Mouse (Mus musculus): ENCODE results near the gene Prss30. TPM values are rescaled to one million over a fixed set of nuclear protein-coding genes. Genes with fewer than 3 reads are reported as not detected.
A peak's percentile ranks its signal among the peaks of the same experiment; 100 is the strongest.
"Not testable (repeated sequence)": the region's sequence is repeated elsewhere in the genome, so short reads cannot be mapped to it uniquely, and the experiment has no call there.

The Prss30 gene
- total RNA-seq, 2 experiments from 2014 or later, result not detected

DNA sequence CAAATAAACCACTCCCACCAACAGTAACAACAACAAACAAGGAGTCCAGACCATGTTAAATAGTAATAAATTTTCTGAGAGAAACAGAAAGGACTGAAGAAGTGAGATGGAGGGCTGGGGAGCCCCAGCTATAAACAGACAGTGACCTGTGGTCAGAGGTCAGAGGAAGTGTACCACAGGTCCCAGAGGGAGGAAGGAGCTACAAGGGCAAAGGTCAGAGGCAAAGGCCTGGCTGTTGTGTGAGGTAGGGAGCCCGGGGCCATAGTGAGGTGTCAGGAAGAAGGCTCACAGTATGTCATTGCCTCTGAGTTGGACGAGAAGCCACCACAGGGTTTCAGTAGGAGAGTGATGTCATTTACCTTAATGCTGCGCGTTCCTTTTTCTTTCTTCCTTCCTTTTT is 2.5 kb upstream of the Prss30 start:
- no peak for DNase-seq

DNA sequence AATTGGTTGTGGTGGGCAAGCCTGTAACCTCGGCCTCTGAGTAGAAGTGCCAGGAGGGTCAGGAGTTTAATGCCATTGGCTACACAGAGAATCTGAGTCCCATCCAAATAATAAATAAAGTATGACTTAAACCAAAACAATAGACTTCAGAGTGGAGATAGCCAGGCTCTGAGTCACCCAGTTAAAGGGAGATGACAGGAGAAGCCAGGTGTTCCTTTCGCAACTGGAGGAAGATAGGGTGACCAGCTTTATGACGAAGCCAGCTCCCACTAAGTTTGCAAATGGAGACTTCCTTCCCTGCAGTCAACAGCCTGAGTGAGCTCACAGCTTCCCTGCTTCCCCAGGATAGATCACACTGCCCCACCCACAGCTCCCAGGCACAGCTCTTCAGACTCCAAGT is 895 bp downstream of the Prss30 start:
- DNase-seq, result no peak

DNA sequence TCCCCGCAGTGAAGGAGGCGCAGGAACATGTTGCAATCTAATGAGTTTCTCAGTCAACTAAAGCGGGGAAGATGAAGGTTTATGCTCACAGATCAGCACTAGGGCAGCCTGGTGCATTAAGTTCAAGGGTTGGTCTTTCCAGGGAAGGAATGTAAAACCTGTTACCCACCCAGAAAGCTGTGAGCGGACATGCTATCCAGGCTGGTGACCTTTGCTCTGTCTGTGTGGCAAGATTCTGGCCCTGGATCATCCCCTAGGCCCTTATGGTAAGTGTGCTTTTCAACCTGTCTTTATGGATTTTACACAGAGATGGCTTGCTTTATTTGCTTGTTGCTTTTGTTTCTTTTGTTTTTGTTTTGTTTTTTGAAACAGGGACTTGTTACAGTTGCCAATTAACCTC is 3.7 kb downstream of the Prss30 start:
- DNase-seq, result no peak

DNA sequence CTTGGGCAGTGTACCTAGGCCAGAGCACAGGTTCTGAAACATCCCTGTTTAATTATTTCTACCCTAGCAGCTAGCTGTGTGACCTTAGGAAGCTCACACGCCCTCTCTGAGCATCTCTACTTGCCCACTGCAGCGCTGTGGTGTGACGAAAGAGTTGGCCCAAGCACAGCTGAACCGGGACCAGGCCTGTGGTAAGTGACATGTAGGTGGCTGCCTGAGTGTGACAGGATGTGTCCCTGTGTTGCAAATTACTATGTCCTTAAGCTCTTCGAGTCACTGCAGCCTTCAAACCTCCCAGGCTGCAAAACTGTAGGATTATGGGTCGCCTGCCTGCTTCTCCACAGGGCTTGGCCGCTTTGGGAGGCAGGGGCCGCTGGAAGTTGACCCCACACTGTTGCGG is 9.1 kb downstream of the Prss30 start:
- DNase-seq, result no peak

DNA sequence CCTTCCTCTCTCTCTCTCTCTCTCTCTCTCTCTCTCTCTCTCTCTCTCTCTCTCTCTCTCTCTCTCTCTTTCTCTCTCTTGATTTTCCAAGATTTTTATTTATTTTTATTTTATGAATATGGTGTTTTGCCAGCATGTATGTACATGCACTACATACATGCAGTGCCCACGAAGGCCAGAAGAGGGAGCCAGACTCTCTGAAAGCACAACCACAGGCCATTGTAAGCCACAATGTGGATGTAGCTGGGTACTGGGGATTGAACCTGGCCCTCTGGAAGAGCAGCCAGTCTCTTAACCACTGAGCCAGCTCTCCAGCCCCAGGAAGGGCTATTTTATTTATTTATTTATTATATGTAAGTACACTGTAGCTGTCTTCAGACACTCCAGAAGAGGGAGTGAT is 11.1 kb downstream of the Prss30 start:
- peak; percentile 74 for DNase-seq

DNA sequence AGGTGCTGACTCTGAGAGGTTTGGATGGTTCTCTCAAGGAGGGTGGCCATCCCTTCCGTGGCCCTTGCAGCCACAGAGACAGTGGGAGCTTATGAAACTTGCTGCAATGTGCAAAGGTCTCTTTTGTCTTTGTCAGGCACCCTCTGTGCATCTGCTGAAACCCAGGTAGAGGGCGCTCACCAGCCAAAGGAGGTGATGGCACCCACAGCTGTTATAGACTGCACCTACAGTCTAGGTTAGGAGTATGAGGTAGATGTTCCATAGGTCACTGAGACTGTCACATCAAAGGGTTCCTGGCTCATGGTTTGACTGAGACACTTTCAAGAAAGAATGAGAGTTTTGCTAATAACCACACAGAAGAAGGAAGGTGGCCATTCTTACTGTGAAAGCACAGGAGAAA is 11.6 kb downstream of the Prss30 start:
- DNase-seq, result no peak

DNA sequence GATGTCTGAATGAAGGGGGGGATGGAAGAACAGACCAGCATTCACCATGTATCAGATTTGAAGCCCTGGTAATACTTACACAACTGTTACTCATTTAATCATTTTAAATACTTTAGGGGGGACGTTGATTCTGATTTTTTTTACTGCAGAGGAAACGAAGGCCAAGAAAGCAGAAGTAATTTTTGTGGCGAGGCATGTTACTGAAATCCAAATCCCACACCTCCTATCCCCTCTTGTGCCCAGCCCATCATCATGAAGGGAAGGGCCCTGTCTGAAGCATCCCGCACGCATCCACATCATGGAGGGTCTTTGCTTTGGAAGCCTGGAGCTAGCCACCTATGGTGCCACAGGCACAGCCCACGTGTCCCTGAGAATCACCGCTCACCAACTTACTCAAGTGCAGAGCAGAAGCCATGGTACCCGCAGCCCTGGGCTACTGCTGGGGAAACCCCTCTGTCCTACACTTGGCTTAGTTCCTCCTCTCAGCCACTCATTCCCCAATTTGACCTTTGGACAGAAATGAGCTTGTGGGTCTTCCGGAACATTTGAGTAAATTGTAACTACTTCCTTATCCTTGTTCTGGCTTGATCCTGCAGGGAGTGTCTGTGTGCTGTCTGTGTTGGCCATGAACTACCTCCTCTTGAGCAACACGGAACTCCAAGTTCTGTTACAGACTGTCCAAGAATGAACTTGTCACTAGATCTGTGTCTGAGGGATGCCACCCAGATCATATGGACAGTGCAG is 13.5 kb downstream of the Prss30 start:
- DNase-seq, result no peak

DNA sequence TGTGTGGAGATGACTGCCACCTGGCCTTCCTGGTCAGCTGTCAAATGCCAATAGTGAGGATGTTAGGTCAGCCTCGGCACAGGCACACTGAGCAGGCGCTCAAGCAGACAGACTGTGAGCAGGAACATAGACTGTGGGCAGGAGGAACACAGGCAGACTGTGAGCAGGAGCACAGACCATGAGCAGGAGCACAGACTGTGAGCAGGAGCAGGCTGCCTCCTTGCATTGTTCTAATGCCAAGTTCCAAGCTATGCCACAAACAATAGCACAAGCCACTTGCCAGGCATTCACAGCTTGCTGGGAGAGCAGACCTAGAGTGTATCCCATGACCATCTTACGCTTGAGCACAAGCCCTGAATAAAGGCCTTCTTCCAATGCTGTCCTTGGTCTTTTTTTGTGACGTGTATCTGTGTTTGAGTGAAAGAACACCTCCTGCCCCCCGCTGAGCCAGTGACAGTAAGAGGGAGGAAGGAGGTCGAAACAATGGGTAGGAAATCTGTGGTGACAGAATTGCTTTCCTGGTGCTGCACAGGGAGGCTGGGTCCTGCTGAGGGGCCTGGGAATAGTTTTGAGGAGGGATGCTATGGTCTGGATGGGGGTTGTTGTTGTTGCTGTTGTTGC is 14.5 kb downstream of the Prss30 start:
- no peak for DNase-seq

DNA sequence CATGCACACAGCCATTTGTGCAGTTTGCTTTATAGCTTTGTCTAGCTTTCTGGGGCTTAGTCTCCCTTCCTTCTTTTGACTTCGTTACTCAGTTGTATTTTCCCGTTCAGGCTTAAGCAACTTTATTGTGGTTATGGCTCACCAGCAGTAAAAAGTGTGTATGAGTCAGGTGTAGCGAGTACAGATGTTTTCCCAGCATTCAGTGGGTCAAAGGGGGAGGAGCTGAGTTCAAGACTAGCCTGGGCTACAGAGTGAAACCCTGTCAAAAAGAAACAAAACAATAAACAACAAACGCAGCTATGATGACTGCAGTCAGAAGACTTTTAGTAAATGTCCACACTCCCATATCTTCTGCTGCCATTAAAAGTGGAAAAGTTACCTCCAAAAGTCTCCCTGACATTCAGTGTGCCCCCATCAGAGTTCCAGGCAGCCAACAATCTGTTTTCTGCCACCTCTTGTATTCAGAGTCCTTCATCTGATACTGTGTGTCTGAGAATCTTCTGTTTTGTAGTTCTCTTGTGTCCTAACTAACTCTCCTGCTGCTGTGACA is 18.7 kb downstream of the Prss30 start:
- no peak for DNase-seq

DNA sequence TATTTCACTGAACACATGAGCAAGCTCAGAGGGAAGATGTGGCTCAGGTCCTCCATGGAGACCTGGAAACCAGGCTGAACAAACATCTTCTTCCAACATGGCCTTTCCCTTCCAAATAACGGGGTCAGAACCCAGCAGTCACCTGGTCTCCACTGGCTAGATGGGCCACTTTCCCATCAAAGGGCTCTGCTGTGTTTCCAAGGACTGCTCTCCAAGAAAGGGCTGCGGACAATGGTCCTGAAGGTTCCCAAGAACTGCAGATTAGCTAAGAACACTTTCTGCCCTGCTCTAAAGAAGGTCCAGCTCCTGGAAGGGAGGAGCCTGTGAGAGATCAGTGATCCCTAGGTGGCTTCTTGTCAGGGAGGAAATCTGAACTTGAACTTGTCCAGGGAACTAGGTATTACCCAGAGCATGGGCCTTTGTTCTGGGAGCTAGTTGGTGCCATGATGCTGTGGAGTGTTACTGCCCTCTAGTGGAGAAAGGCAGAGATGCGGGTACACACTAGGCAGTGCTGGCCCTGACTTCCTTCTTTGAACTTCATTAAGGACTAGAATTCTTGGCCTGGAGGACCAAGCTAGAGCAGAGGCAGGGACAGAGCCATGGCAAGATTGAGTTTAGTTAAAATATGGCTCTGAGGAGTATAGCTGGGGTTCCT is 20.2 kb downstream of the Prss30 start:
- DNase-seq, result peak; percentile 68

DNA sequence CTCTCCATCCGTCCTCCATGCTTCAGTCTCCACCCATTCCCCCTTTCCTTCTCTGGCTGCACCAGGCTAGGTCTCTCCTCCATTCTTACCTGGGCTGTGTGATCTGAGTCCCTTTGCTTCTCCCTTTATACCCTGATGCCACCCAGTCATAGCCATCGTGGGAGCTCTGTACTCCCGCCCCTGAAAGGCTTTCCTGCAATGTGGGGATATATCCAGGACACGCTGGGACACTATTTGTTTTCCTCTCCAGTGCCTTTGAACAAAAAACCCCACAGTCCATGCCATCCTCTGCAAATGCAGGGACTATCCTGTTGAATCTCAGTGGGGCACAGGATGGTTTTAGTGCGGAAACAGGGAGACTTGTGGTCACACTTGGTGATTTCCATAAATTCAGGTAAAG is 25.2 kb downstream of the Prss30 start, which contains the start of gene Sbpl:
TSS of gene Sbpl (minus strand) at position 101 of the 400 bp plus-strand sequence.
- no peak for DNase-seq

DNA sequence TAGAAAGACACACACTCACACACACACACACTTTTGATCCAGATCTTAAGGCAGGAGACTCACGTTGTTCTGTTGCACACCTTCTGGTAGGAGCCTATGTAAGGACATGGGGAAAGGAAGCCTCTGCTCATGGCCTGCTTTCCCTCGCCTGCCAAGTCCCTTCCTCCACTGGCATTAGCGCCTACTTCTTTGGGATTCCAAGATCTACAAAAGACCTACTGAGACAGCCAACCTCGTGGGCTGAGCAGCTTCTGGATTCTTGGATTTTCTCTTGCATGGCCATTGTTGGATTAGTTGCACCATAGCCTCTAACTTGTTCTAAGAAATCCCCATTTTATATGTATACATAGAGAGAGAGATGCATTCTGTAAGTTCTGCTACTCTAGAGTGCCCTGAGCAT is 29.5 kb downstream of the Prss30 start:
- DNase-seq, result not testable (repeated sequence)

DNA sequence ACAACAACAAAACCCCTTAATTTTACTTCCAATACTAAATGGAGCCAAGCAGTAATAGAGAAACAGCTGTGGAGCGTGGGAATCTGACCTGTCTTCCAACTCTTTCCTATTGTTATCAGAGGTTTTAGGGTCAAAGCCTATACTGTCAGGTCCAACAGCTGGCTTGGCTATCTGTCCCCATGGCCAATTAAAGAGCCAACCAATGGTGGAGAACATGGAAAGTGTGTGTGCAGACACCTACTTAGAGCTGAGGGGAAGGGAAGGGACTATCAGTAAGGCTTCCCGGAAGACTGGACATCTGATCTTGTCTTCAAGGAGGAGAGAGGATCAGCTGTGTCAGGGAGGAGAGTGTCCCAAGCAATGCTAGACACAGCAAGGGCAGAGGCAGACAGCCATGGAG is 31.3 kb downstream of the Prss30 start:
- no peak for DNase-seq

DNA sequence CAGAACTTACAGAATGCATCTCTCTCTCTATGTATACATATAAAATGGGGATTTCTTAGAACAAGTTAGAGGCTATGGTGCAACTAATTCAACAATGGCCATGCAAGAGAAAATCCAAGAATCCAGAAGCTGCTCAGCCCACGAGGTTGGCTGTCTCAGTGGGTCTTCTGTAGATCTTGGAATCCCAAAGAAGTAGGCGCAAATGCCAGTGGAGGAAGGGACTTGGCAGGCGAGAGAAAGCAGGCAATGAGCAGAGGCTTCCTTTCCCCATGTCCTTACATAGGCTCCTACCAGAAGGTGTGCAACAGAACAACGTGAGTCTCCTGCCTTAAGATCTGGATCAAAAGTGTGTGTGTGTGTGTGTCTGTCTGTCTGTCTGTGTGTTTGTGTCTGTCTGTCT is 32.9 kb downstream of the Prss30 start:
- DNase-seq, result not testable (repeated sequence)

DNA sequence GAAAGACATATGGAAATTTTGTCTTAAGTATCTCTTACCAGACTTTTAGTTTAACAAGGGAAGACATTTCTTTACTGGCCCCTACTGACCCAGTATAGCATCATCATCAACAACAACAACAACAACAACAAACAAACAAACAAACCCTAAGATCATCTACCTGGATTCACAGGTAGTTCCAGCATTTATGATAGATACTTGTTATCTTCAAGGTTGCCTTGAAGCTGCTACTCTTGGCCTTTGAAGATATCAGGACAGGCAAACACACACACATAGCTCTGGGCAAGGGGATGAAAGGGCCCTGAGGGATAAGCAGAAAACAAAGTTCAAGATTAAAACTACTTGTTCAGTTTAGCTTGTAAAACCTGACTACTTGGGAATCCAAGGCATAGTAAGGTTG is 39.0 kb downstream of the Prss30 start, which contains the start of gene Sbp:
TSS of gene Sbp (plus strand) at position 301 of the 400 bp plus-strand sequence.
- DNase-seq, result no peak

DNA sequence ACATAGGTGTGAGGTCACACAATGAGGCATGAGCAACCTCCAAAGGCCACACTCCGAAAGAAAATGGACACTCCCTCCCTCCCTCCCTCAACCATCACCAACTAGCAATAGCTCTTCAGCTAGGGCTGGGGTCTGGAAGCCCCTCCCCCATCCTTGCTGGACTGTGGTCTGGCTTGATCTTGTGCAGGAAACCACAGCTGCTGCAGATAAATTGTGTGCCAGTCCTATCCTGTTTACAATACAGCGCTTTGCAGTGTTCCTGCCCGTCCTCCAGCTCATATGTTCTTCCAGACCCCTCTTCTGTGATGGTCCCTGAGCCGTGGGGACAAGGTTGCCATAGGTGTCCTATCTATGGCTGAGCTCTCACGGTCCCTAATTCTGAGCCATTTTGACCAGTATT is 49.2 kb downstream of the Prss30 start:
- DNase-seq, result no peak

DNA sequence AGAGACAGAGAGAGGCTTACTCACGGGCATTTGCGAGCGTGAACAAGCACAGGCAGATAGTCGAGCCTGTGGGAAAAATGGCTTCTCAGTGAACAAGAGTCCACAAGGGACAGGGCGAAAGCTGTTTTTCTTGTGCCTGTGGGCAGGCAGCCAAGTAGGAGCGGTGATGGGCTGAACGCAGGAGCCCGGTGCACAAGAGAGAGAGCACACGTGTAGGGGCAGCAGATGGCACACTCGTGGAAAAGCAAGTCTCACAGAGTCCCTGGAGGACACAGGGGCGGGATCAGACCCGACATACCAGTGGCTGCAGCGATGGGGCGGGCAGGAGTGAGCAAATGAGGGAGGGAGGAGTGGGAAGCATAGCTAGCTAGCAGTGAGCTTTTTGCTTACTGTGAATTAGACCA is 55.3 kb downstream of the Prss30 start:
- peak; percentile 54 for DNase-seq

DNA sequence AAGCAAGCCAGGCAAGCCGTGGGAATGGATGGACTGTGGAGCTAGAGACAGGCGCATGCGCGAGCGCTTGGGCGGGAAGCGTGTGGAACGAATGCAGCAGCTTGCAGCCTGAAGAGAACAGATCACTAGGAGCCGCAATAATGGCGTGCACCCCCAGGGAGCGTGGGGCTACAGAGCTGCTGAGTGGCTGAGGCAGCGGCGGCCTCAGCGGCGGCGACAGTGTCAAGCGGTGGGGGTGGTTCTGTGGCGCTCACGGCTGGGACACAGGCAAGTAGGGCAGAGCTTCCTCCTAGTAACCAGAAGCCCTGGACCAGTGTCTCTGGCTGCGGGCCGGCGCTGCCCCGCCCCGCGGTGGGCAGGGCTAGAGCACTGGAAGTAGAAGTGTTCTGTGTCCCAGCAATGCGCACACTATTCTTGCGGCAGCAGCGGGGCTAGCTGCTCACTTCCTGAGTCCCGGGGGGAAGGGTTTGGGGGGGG is 55.8 kb downstream of the Prss30 start:
- DNase-seq, result peak; percentile 88

Small RNAs within 50 kb of the gene (microRNA-seq; reads per million reads assigned to microRNA genes)
- gene Gm27700, result 0 reads per million in 2 experiments

Other genes with a start within 250 kb of the Prss30 start
- gene Paqr4, start 239.7 kb downstream of the Prss30 start, total RNA-seq (2021), result 1 to 10 TPM; 7.6 to 9.4 TPM
- gene Kremen2, start 234.7 kb downstream of the Prss30 start, total RNA-seq (2021), result not detected
- 10 to 100 TPM; 39.0 to 39.5 TPM for gene Flywch1, start 209.0 kb downstream of the Prss30 start, total RNA-seq (2021)
- 1 to 10 TPM; 3.4 to 3.8 TPM for gene Flywch2, start 194.5 kb downstream of the Prss30 start, total RNA-seq (2021)
- 100 to 1,000 TPM; 177 to 255 TPM for gene Srrm2, start 190.0 kb downstream of the Prss30 start, total RNA-seq (2021)
- 100 to 1,000 TPM; 364 to 374 TPM for gene Elob, start 151.4 kb downstream of the Prss30 start, total RNA-seq (2021)
- gene Prss33, start 144.5 kb downstream of the Prss30 start, total RNA-seq (2021), result not detected
- not detected for gene Prss32, start 136.7 kb downstream of the Prss30 start, total RNA-seq (2021)
- gene Prss41, start 136.4 kb downstream of the Prss30 start, total RNA-seq (2021), result not detected
- not detected for gene Prss21, start 112.5 kb downstream of the Prss30 start, total RNA-seq (2021)
- gene Dcpp1, start 99.7 kb downstream of the Prss30 start, total RNA-seq (2021), result not detected
- not detected for gene Dcpp2, start 99.7 kb downstream of the Prss30 start, total RNA-seq (2021)
- not detected for gene Dcpp3, start 63.1 kb downstream of the Prss30 start, total RNA-seq (2021)
- not detected for gene Sbp, start 38.9 kb downstream of the Prss30 start, total RNA-seq (2021)
- gene Sbpl, start 25.3 kb downstream of the Prss30 start, total RNA-seq (2021), result not detected
- gene Prss22, start 17.5 kb upstream of the Prss30 start, total RNA-seq (2021), result not detected
- gene Prss27, start 57.6 kb upstream of the Prss30 start, total RNA-seq (2021), result not detected
- gene Kctd5, start 92.9 kb upstream of the Prss30 start, total RNA-seq (2021), result 10 to 100 TPM; 16.9 to 18.2 TPM
- gene Pdpk1, start 170.4 kb upstream of the Prss30 start, total RNA-seq (2021), result 10 to 100 TPM; 44.2 to 47.0 TPM
- gene Amdhd2, start 183.2 kb upstream of the Prss30 start, total RNA-seq (2021), result 10 to 100 TPM; 12.0 to 16.6 TPM
- gene Atp6v0c, start 189.1 kb upstream of the Prss30 start, total RNA-seq (2021), result 100 to 1,000 TPM; 180 to 191 TPM
- 1 to 10 TPM; 5.8 to 8.9 TPM for gene Tbc1d24, start 225.0 kb upstream of the Prss30 start, total RNA-seq (2021)
- gene Ntn3, start 229.0 kb upstream of the Prss30 start, total RNA-seq (2021), result 1 to 10 TPM; 1.6 to 2.5 TPM
- gene Tedc2, start 240.3 kb upstream of the Prss30 start, total RNA-seq (2021), result 1 to 10 TPM; 2.5 to 4.0 TPM